Mouse (Mus musculus) lung, adult 2 months (tissue): ENCODE results near the gene Hip1. TPM values are rescaled to one million over a fixed set of nuclear protein-coding genes. Genes with fewer than 3 reads are reported as not detected.
"Not testable (repeated sequence)": the region's sequence is repeated elsewhere in the genome, so short reads cannot be mapped to it uniquely, and the experiment has no call there.

ENCODE experiments used
- DNase-seq: peaks from one replicate; pipeline ENCODE4 v3.0.0; 2022
- H3K4me1 ChIP-seq: fragments of 200-500 bp; 2 replicates; pipeline ENCODE4 v1.6.1; 2011; ENCODE audit warnings: low read length; ENCODE audit not compliant: control insufficient read depth, insufficient read depth
- H3K4me3 ChIP-seq: fragments of 200-500 bp; replicated peaks from 2 replicates; pipeline ENCODE3; 2011; ENCODE audit warnings: low read depth, mild to moderate bottlenecking, control low read depth, low read length; ENCODE audit errors: extremely low read depth
- CTCF ChIP-seq: fragments of 200-500 bp; IDR thresholded peaks from 2 replicates; pipeline ENCODE4 v1.5.1; 2011; ENCODE audit warnings: mild to moderate bottlenecking, low read length, control low read depth; ENCODE audit not compliant: insufficient read depth
- POLR2A ChIP-seq: fragments of 200-500 bp; IDR thresholded peaks from 2 replicates; pipeline ENCODE4 v1.6.1; 2011; ENCODE audit warnings: low read depth, mild to moderate bottlenecking, control low read depth, low read length, borderline replicate concordance; ENCODE audit errors: extremely low read depth
- WGBS: fragments of 180-500 bp; shearing (Covaris S2); methylation state at CpG from one replicate; pipeline ENCODE4 v1.1.7; 2018; 5-methylcytosine and 5-hydroxymethylcytosine counted together
- polyA plus RNA-seq: library from polyadenylated mRNA; depleted of rRNA; stranded (reverse); fragments of >200 nt; gene quantifications from 2 replicates; pipeline ENCODE4 v1.2.3, GENCODE M21; 2012

The Hip1 gene
- polyA plus RNA-seq, 1 experiment: 66.9 TPM

DNA sequence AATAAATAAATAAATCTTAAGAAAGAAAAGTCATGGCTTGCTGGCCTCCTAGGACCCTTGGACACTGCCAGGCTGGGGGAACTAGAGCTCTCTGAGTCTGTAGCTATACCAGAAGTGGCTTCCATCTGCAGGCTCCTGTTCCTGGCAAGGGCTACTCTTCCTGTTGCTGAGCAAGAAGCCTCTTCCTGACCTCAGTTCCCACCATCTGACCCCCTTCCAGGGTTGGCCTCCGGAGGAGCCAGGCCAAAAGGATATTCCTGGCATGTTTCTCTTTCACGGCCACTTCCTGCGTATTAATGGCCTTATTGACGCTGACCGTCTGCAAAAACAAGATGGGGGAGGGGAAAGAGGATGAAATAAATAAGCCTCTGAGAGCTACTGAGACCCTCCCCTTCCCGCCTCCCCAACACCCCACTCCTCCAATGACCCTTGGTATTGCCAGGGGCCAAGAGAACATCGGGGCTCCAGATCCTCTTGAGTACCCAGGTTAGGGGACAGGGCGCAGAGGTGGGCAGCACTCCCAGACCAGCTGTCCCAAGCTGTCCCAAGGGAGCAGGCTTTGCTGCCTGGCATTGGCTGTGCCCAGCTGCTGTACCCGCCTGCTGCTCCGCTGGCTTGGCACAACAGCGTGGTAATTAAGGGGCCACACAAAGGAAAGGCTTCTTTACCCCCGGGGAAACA lies 84.6 kb downstream of the Hip1 start:
- Histone ChIP-seq H3K4me1 (peaks cover 5% of the 10 kb centered on the region), H3K4me3 (no peak overlapping the region)
- peak; percentile 20 for DNase-seq
- TF ChIP-seq CTCF (no peak), POLR2A (no peak)
- WGBS: 46% methylated on average over 12 of the region's 12 CpGs

DNA sequence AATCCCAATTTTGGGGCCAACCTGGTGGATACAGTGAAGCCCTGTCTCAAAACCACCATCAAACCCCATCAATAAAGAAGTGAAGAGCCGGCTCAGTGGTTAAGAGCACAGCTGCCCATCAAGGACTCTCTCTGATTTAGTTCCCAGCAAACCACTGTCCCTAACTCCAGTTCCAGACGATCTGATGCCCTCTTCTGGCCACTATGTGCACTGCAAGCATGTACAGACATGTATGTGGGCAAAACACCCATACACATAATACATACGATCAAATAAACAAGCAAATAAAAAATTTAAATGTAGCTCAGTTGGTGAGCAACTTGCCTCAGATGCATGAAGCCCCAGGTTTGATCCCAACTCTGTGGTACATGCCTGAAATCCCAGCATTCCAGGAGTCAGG lies 85.4 kb downstream of the Hip1 start:
- peak; percentile 17 for DNase-seq
- Histone ChIP-seq H3K4me3 (no peak overlapping the region), H3K4me1 (peaks cover 5% of the 10 kb centered on the region; the same call in 1 of the 2 replicates)
- WGBS: 73% methylated on average over 3 of the region's 3 CpGs
- TF ChIP-seq POLR2A: no peak
- TF ChIP-seq CTCF: peak; percentile 42; the same call in 1 of the 2 replicates

- TF ChIP-seq POLR2A: no peak
- no peak for TF ChIP-seq CTCF
- WGBS: 89% methylated on average over 16 of the region's 16 CpGs
- no peak for DNase-seq
- Histone ChIP-seq H3K4me3 (no peak overlapping the region), H3K4me1 (peaks cover 5% of the 10 kb centered on the region; the same call in 1 of the 2 replicates)
Observed at GRCm38 (mm10) chr5:135457961-135458360, 87.0 kb downstream of the Hip1 start.

GRCm38 (mm10) chr5:135456515-135456914 lies 88.4 kb downstream of the Hip1 start:
- H3K4me3 ChIP-seq: no peak overlapping the region
- DNase-seq: no peak
- TF ChIP-seq POLR2A (no peak), CTCF (no peak)
- peaks cover 5% of the 10 kb centered on the region; the same call in 1 of the 2 replicates for H3K4me1 ChIP-seq
- 98% methylated on average over 9 of the region's 9 CpGs for WGBS

GRCm38 (mm10) chr5:135454256-135454655 lies 90.7 kb downstream of the Hip1 start:
- no peak for TF ChIP-seq POLR2A
- no peak for TF ChIP-seq CTCF
- no peak for DNase-seq
- 98% methylated on average over 2 of the region's 2 CpGs for WGBS
- Histone ChIP-seq H3K4me3 (no peak overlapping the region), H3K4me1 (no peaks in the 10 kb centered on the region)

DNA sequence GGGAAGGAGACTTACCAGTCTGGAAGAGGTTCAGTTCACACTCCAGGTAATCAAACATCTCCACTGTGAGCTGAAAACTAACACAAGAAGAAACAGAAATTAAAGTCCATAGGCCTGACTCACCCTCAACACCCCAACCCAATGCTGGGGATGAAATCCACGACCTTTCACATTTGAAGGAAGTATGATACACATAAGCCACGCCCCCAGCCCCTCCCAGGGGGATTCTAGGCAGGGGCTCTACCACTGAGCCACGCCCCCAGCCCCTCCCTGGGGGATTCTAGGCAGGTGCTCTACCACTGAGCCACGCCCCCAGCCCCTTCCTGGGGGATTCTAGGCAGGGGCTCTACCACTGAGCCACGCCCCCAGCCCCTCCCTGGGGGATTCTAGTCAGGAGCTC lies 93.4 kb downstream of the Hip1 start:
- DNase-seq, H3K4me3 ChIP-seq, H3K4me1 ChIP-seq: not testable (repeated sequence)
- 87% methylated on average over 5 of the region's 5 CpGs for WGBS

GRCm38 (mm10) chr5:135451100-135451499 lies 93.8 kb downstream of the Hip1 start:
- no peak for DNase-seq
- Histone ChIP-seq H3K4me3 (no peak overlapping the region), H3K4me1 (no peaks in the 10 kb centered on the region)
- WGBS: 91% methylated on average over 8 of the region's 8 CpGs
- TF ChIP-seq POLR2A: no peak
- no peak for TF ChIP-seq CTCF

DNA sequence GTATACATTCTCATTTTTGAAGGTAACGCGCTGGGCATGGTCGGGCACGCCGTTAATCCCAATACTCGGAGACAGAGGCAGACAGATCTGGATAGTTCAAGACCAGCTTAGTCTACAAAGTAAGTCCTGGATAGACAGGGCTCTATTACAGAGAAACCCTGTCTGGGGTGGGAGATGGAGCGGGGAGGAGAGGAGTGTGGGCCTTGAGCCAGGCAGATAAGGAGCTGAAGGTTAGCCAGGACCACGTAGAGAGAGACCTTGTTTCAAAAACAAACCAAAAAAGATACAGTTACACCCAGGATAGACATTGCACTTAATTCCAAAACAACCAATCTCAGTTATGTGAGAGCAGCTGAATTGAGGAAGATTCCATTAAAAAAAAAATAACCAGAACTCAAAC lies 99.2 kb downstream of the Hip1 start:
- H3K4me3 ChIP-seq: no peak overlapping the region
- TF ChIP-seq POLR2A (no peak), CTCF (no peak)
- 85% methylated on average over 8 of the region's 8 CpGs for WGBS
- H3K4me1 ChIP-seq: no peaks in the 10 kb centered on the region
- no peak for DNase-seq

DNA sequence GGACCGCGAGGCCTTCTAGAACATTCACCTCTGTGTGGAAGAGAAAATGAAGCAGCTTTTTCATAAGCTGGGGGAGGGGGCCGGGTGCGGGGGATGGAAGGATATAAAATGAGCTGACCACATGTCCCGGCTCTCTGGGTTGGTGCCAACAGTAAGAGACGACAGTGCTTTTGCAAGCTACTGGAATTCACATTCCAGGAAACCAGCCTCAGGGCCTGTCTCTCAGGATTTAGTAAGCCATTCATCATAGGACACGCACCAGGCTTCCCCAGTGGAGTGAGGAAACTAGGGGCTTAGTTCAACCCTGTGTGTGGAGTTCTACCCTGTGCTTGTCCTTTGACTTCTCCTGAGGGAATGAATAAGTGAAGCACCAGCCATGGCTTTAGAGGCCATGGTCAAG lies 102.5 kb downstream of the Hip1 start:
- no peak for DNase-seq
- H3K4me1 ChIP-seq: no peaks in the 10 kb centered on the region
- no peak overlapping the region for H3K4me3 ChIP-seq
- TF ChIP-seq CTCF (no peak), POLR2A (no peak)
- WGBS: 60% methylated on average over 7 of the region's 7 CpGs

- TF ChIP-seq CTCF (no peak), POLR2A (no peak)
- 90% methylated on average over 10 of the region's 10 CpGs for WGBS
- Histone ChIP-seq H3K4me3 (no peak overlapping the region), H3K4me1 (no peaks in the 10 kb centered on the region)
- DNase-seq: no peak
Observed at GRCm38 (mm10) chr5:135435039-135435438, 109.9 kb downstream of the Hip1 start.

DNA sequence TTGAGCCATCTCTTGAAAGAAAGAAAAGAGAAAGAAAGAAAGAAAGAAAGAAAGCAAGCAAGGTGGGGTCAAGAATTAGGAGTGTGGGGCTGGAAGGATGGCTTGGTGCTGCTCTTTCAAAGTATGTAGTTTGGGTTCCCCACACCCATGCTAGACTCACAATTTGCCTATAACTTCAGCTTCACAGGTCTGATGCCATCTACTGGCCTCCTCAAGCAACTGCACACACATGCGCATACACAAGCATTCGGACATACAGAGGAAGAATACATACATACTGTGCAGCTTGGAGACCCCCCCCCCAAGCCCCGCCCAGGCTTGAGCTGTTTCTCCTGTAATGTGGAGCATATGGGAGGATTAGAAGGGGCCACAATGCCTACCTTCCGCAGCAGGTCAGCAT lies 111.1 kb downstream of the Hip1 start:
- 99% methylated on average over 4 of the region's 4 CpGs for WGBS
- no peak for TF ChIP-seq POLR2A
- no peaks in the 10 kb centered on the region for H3K4me1 ChIP-seq
- no peak overlapping the region for H3K4me3 ChIP-seq
- DNase-seq: no peak
